Mouse (Mus musculus) MEL (cell line): ENCODE data around the gene Zfp551. TPM values are rescaled to one million over a fixed set of nuclear protein-coding genes. Genes with fewer than 3 reads are reported as not detected.

ENCODE experiments used
- DNase-seq: peaks from one replicate; pipeline ENCODE4 v3.0.0; 2011; ENCODE audit warnings: low read depth, low spot score
- H3K27ac ChIP-seq: 2 replicates; pipeline ENCODE4 v1.5.1; 2012; ENCODE audit warnings: low read depth, mild to moderate bottlenecking, control low read depth, low read length, moderate library complexity; ENCODE audit not compliant: control insufficient read depth
- H3K27me3 ChIP-seq, 2 experiments: fragments of 150-350 bp in 1 of 2; sonication (generic) in 1 of 2; 2 replicates each; pipeline ENCODE4 v1.6.1; 2012; ENCODE audit warnings: low read length in 2 of 2, mild to moderate bottlenecking in 2 of 2, improper control_type of control experiment in 1 of 2, moderate library complexity in 1 of 2; ENCODE audit not compliant: insufficient read depth in 2 of 2, control insufficient read depth in 1 of 2
- H3K36me3 ChIP-seq, 2 experiments: 2 replicates each; pipeline ENCODE4 v1.6.1; 2012 to 2014; ENCODE audit warnings: low read length in 2 of 2, improper control_type of control experiment in 1 of 2, inconsistent platforms in 1 of 2, mild to moderate bottlenecking in 1 of 2; ENCODE audit not compliant: insufficient read depth in 2 of 2, control insufficient read depth in 1 of 2
- H3K4me1 ChIP-seq, 2 experiments: fragments of 150-350 bp in 1 of 2; sonication (generic) in 1 of 2; 2 replicates each; pipeline ENCODE4 v1.6.1; 2012; ENCODE audit warnings: low read length in 2 of 2, improper control_type of control experiment in 1 of 2, mild to moderate bottlenecking in 1 of 2; ENCODE audit not compliant: insufficient read depth in 2 of 2, control insufficient read depth in 1 of 2
- H3K4me3 ChIP-seq, 2 experiments: fragments of 150-350 bp in 1 of 2; sonication (generic) in 1 of 2; 2 replicates each; pipeline ENCODE4 v1.5.1; 2012; ENCODE audit warnings: low read depth in 2 of 2, low read length in 2 of 2, mild to moderate bottlenecking in 2 of 2, moderate library complexity in 2 of 2, control low read depth in 1 of 2, improper control_type of control experiment in 1 of 2; ENCODE audit not compliant: control insufficient read depth in 1 of 2, insufficient read depth in 1 of 2
- H3K79me2 ChIP-seq: 2 replicates; pipeline ENCODE4 v1.6.1; 2012; ENCODE audit warnings: mild to moderate bottlenecking, low read length, moderate library complexity; ENCODE audit not compliant: control insufficient read depth, poor library complexity, insufficient read depth
- H3K9ac ChIP-seq: 2 replicates; pipeline ENCODE4 v1.6.1; 2012; ENCODE audit warnings: low read depth, mild to moderate bottlenecking, control low read depth, low read length, moderate library complexity; ENCODE audit not compliant: control insufficient read depth, poor library complexity, severe bottlenecking
- H3K9me3 ChIP-seq: fragments of 150-350 bp; sonication (generic); replicated peaks from 2 replicates; pipeline ENCODE4 v1.6.1; 2012; ENCODE audit warnings: mild to moderate bottlenecking, low read length, improper control_type of control experiment, moderate library complexity; ENCODE audit not compliant: insufficient read depth
- BHLHE40 ChIP-seq: IDR thresholded peaks from 2 replicates; pipeline ENCODE4 v1.6.1; 2012; ENCODE audit warnings: low read depth, mild to moderate bottlenecking, inconsistent platforms, low read length, improper control_type of control experiment, borderline replicate concordance
- CHD1 ChIP-seq: IDR thresholded peaks from 2 replicates; pipeline ENCODE4 v1.6.1; 2012; ENCODE audit warnings: low read depth, mild to moderate bottlenecking, inconsistent platforms, low read length, improper control_type of control experiment
- CHD2 ChIP-seq: IDR thresholded peaks from 2 replicates; pipeline ENCODE4 v1.6.1; 2011; ENCODE audit warnings: low read length, improper control_type of control experiment
- E2F4 ChIP-seq: IDR thresholded peaks from 2 replicates; pipeline ENCODE4 v1.6.1; 2011; ENCODE audit warnings: low read depth, low read length, improper control_type of control experiment, borderline replicate concordance
- EP300 ChIP-seq, 2 experiments: IDR thresholded peaks; 2 replicates each; pipeline ENCODE4 v1.6.1; 2011; ENCODE audit warnings: improper control_type of control experiment in 2 of 2, low read length in 2 of 2, low read depth in 1 of 2, mild to moderate bottlenecking in 1 of 2
- ETS1 ChIP-seq: IDR thresholded peaks from 2 replicates; pipeline ENCODE4 v1.6.1; 2012; ENCODE audit warnings: low read depth, mild to moderate bottlenecking, inconsistent platforms, low read length, improper control_type of control experiment, moderate library complexity
- GABPA ChIP-seq: IDR thresholded peaks from 2 replicates; pipeline ENCODE4 v1.6.1; 2012; ENCODE audit warnings: low read depth, mild to moderate bottlenecking, inconsistent platforms, low read length, improper control_type of control experiment, moderate library complexity
- HCFC1 ChIP-seq: IDR thresholded peaks from 2 replicates; pipeline ENCODE4 v1.6.1; 2012; ENCODE audit warnings: low read depth, mild to moderate bottlenecking, inconsistent platforms, low read length, improper control_type of control experiment, moderate library complexity
- JUND ChIP-seq: IDR thresholded peaks from 2 replicates; pipeline ENCODE4 v1.6.1; 2011; ENCODE audit warnings: low read depth, mild to moderate bottlenecking, improper control_type of control experiment, low read length
- KAT2A ChIP-seq: conservative IDR thresholded peaks from 2 replicates; pipeline ENCODE4 v1.6.1; 2012; ENCODE audit warnings: low read depth, low read length, improper control_type of control experiment, inconsistent platforms
- MAFK ChIP-seq: IDR thresholded peaks from 2 replicates; pipeline ENCODE4 v1.6.1; 2011; ENCODE audit warnings: low read depth, mild to moderate bottlenecking, low read length, improper control_type of control experiment, borderline replicate concordance
- MAX ChIP-seq: IDR thresholded peaks from 2 replicates; pipeline ENCODE4 v1.6.1; 2011; ENCODE audit warnings: low read length, improper control_type of control experiment
- MEF2A ChIP-seq: IDR thresholded peaks from 2 replicates; pipeline ENCODE4 v1.6.1; 2014; ENCODE audit warnings: low read depth, mild to moderate bottlenecking, inconsistent platforms, low read length, improper control_type of control experiment; ENCODE audit not compliant: poor library complexity, insufficient replicate concordance, severe bottlenecking; ENCODE audit errors: extremely low read depth
- MYC ChIP-seq: IDR thresholded peaks from 2 replicates; pipeline ENCODE4 v1.6.1; 2011; ENCODE audit warnings: low read depth, mild to moderate bottlenecking, low read length, improper control_type of control experiment, moderate library complexity
- NELFE ChIP-seq: IDR thresholded peaks from 2 replicates; pipeline ENCODE4 v1.6.1; 2011; ENCODE audit warnings: low read depth, low read length, improper control_type of control experiment
- POLR2A ChIP-seq, 2 experiments: IDR thresholded peaks; 2 replicates each; pipeline ENCODE4 v1.6.1; 2011 to 2012; ENCODE audit warnings: low read length in 2 of 2, mild to moderate bottlenecking in 2 of 2, control low read depth in 1 of 2, improper control_type of control experiment in 1 of 2, low read depth in 1 of 2, moderate library complexity in 1 of 2; ENCODE audit not compliant: control insufficient read depth in 1 of 2, insufficient read depth in 1 of 2, poor library complexity in 1 of 2
- POLR2AphosphoS5 ChIP-seq: IDR thresholded peaks from 2 replicates; pipeline ENCODE4 v1.6.1; 2012; ENCODE audit warnings: low read depth, borderline replicate concordance, mild to moderate bottlenecking, inconsistent platforms, low read length, moderate library complexity, mixed read lengths
- RAD21 ChIP-seq: IDR thresholded peaks from 2 replicates; pipeline ENCODE4 v1.6.1; 2011; ENCODE audit warnings: mild to moderate bottlenecking, low read depth, low read length, improper control_type of control experiment
- RCOR1 ChIP-seq: IDR thresholded peaks from 2 replicates; pipeline ENCODE4 v1.6.1; 2012; ENCODE audit warnings: low read depth, mild to moderate bottlenecking, inconsistent platforms, low read length, improper control_type of control experiment
- SIN3A ChIP-seq: IDR thresholded peaks from 2 replicates; pipeline ENCODE4 v1.6.1; 2012; ENCODE audit warnings: low read length, improper control_type of control experiment, inconsistent platforms
- TAL1 ChIP-seq: IDR thresholded peaks from 2 replicates; pipeline ENCODE4 v1.6.1; 2012; ENCODE audit warnings: mild to moderate bottlenecking, inconsistent platforms, low read length, moderate library complexity, mixed read lengths
- TBP ChIP-seq: IDR thresholded peaks from 2 replicates; pipeline ENCODE4 v1.8.0; 2011; ENCODE audit warnings: low read depth, low read length, improper control_type of control experiment
- TCF12 ChIP-seq: IDR thresholded peaks from 2 replicates; pipeline ENCODE4 v1.6.1; 2014; ENCODE audit warnings: low read depth, mild to moderate bottlenecking, inconsistent platforms, low read length, improper control_type of control experiment, moderate library complexity
- USF2 ChIP-seq, 2 experiments: IDR thresholded peaks; 2 replicates each; pipeline ENCODE4 v1.6.1; 2011 to 2012; ENCODE audit warnings: improper control_type of control experiment in 2 of 2, low read length in 2 of 2, borderline replicate concordance in 1 of 2, inconsistent platforms in 1 of 2, low read depth in 1 of 2, mild to moderate bottlenecking in 1 of 2; ENCODE audit not compliant: insufficient read depth in 1 of 2
- polyA plus RNA-seq, 2 experiments: library from polyadenylated mRNA; stranded (reverse) in 1 of 2; unstranded in 1 of 2; fragments of >175 nt in 1 of 2; fragments of >200 nt in 1 of 2; gene quantifications; 2 replicates each; pipeline versions ENCODE4 v1.2.1 to v1.2.4; 2012; ENCODE audit warnings: low replicate concordance in 2 of 2, low read depth in 1 of 2; ENCODE audit not compliant: insufficient read length in 2 of 2, insufficient read depth in 1 of 2, missing spikeins in 1 of 2
- total RNA-seq: library from RNA; depleted of rRNA; stranded (reverse); fragments of 300-350 nt; gene quantifications from 2 replicates; pipeline ENCODE4 v1.2.3, GENCODE M21; 2012

Gene Zfp551
- total and polyA plus RNA-seq, 3 experiments: not detected

DNA sequence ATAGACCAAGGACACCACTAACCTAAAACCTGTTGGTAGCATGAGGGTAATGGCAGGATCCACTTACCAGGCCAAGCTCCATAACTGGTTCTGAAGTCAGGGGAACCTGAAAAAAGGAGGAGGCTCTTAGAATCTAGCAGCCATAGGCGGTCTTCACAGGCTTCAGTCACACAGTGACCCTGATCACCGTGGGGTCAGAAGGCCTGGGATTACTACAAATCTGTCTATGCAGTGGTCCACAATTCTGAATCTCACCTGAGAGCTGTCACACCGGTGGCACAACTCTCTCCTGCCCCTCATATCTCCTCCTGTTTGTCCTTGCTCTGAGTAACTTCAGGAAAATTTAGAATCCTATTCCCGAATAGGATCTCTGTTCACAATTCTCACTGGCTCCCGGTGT lies 810 bp downstream of the Zfp551 start:
- Histone ChIP-seq H3K27me3 (no peaks in the 10 kb centered on the region), H3K79me2 (no peaks in the 10 kb centered on the region), H3K4me3 (no peak overlapping the region), H3K4me1 (no peaks in the 10 kb centered on the region), H3K36me3 (no peaks in the 10 kb centered on the region), H3K9ac (no peak overlapping the region), H3K9me3 (no peaks in the 10 kb centered on the region), H3K27ac (no peak overlapping the region)
- no peak for DNase-seq
- TF ChIP-seq USF2 (IDR thresholded peaks at IDR 0.05; ENCODE audit: borderline replicate concordance in 1 of 2, insufficient read depth in 1 of 2, low read depth in 1 of 2, low read length in 2 of 2) (no peak), HCFC1 (no peak), MAX (no peak), ETS1 (no peak), BHLHE40 (no peak), EP300 (IDR thresholded peaks at IDR 0.05; ENCODE audit: low read depth in 1 of 2, low read length in 2 of 2) (no peak), POLR2AphosphoS5 (no peak), SIN3A (no peak), KAT2A (no peak), TBP (no peak), CHD1 (no peak), MYC (no peak)

- DNase-seq: no peak
- H3K4me3 ChIP-seq: no peak within 1 kb of the TSS
- no peaks in the 10 kb centered on the region for H3K4me1 ChIP-seq
- H3K36me3 ChIP-seq: no peaks in the 10 kb centered on the region
- no peak within 1 kb of the TSS for H3K9ac ChIP-seq
- no peak for TF ChIP-seq SIN3A
- TF ChIP-seq BHLHE40: no peak
- TF ChIP-seq JUND: no peak
- TF ChIP-seq RAD21: no peak
- no peak for TF ChIP-seq MAFK
- no peak for TF ChIP-seq NELFE
- TF ChIP-seq GABPA: no peak
- TF ChIP-seq E2F4: no peak
- no peak for TF ChIP-seq CHD1
- no peak for TF ChIP-seq MAX
- TF ChIP-seq TCF12: no peak
- no peak for TF ChIP-seq TAL1
- TF ChIP-seq EP300 (IDR thresholded peaks at IDR 0.05; ENCODE audit: low read depth in 1 of 2, low read length in 2 of 2): no peak
- TF ChIP-seq POLR2AphosphoS5: no peak
- TF ChIP-seq KAT2A: no peak
- TF ChIP-seq RCOR1: no peak
- no peak for TF ChIP-seq POLR2A (IDR thresholded peaks at IDR 0.05; ENCODE audit: control insufficient read depth in 1 of 2, insufficient read depth in 1 of 2, low read depth in 1 of 2, low read length in 2 of 2, poor library complexity in 1 of 2)
- no peak for TF ChIP-seq MEF2A
- no peak for TF ChIP-seq CHD2
- H3K27me3 ChIP-seq: no peaks in the 10 kb centered on the region
- H3K27ac ChIP-seq: no peak within 1 kb of the TSS
- H3K9me3 ChIP-seq: no peaks in the 10 kb centered on the region
- no peaks in the 10 kb centered on the region for H3K79me2 ChIP-seq
Measured at GRCm38 (mm10) chr7:12369173-12369572, 53.4 kb downstream of the Zfp551 start, which contains the start of gene Vmn1r84. Gene Vmn1r84, minus strand, starts transcription at chr7:12369273.
